ENCODE assay signal across 7 mouse cellular contexts in the genomic region with DNA sequence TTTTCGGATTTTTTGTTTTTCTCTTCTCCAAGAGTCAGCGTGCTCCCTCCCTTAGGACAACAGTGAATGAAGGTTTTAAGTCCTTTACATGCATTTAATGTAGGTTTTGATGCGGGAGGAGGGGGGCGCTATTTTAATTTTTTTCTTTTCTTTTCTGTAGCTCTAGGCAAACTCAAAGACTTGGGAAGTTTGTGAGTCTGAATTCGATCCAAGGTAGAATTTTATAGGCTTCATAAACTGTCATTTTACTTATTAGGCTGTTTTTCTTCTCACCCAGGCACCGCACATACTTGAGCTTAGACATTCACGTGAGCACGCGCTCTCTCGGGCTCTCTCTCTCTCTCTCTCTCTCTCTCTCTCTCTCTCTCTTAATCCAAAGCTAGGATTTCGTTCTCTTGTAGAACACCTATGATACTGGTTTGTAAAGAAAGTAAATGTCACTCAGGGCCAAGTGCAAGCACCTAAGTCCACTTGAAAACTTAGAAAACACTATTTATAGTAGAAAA. TPM values are rescaled to one million over a fixed set of nuclear protein-coding genes. Genes with fewer than 3 reads are reported as not detected.
DNase-seq lines count a peak whose midpoint lies in the region; ATAC-seq lines count a peak whose summit lies in the region.

No protein-coding gene starts in this region.

- WGBS in forebrain, embryonic 12.5 days, result 3% methylated on average over 11 of the region's 11 CpGs
- WGBS in liver, embryonic 13.5 days (ENCODE audit: insufficient replicate concordance), result 13% methylated on average over 11 of the region's 11 CpGs

- H3K4me3 ChIP-seq in forebrain, embryonic 12.5 days (replicated peaks), result peak overlapping the region; percentile 74
- peak overlapping the region; percentile 63 for H3K4me3 ChIP-seq in liver, embryonic 13.5 days (replicated peaks)

- peak; percentile 10 for DNase-seq in thymus, postnatal 14 days
- no peak for DNase-seq in thymus, adult 18-20 months
- DNase-seq in liver, embryonic 13.5 days, result no peak
- no peak for DNase-seq in right cerebral cortex, postnatal 4 days
- DNase-seq in urinary bladder, postnatal 14 days (ENCODE audit: low spot score), result no peak

- peak overlapping the region; percentile 84 for H3K4me2 ChIP-seq in forebrain, embryonic 12.5 days
- H3K4me2 ChIP-seq in liver, embryonic 13.5 days, result peak overlapping the region; percentile 75

- H3K9ac ChIP-seq in forebrain, embryonic 12.5 days, result peak overlapping the region; percentile 26; the same call in 1 of the 2 replicates
- H3K9ac ChIP-seq in liver, embryonic 13.5 days, result peak overlapping the region; percentile 74

- no peak overlapping the region for H3K27ac ChIP-seq in forebrain, embryonic 12.5 days
- no peak overlapping the region for H3K27ac ChIP-seq in liver, embryonic 13.5 days

- no peaks in the 10 kb centered on the region for H3K9me3 ChIP-seq in forebrain, embryonic 12.5 days
- no peaks in the 10 kb centered on the region for H3K9me3 ChIP-seq in liver, embryonic 13.5 days (replicated peaks)

- H3K27me3 ChIP-seq in forebrain, embryonic 12.5 days, result peaks cover 18% of the 10 kb centered on the region
- peaks cover 43% of the 10 kb centered on the region for H3K27me3 ChIP-seq in liver, embryonic 13.5 days

- no peaks in the 10 kb centered on the region for H3K36me3 ChIP-seq in forebrain, embryonic 12.5 days (replicated peaks)
- no peaks in the 10 kb centered on the region for H3K36me3 ChIP-seq in liver, embryonic 13.5 days

- peaks cover 24% of the 10 kb centered on the region for H3K4me1 ChIP-seq in forebrain, embryonic 12.5 days
- peaks cover 30% of the 10 kb centered on the region for H3K4me1 ChIP-seq in liver, embryonic 13.5 days (replicated peaks)

- no peak for ATAC-seq in forebrain, embryonic 12.5 days (ENCODE audit: low FRiP score)
- ATAC-seq in liver, embryonic 13.5 days (ENCODE audit: low read depth), result no peak
- no peak for ATAC-seq in frontal cortex, adult (ENCODE audit: low TSS enrichment)

RNA-seq across cellular contexts. Expression of a gene that starts 2.0 kb away (rescaled TPM):
- 0.97 and 1.5 TPM in 2 replicates for polyA plus RNA-seq in forebrain, embryonic 12.5 days (2016; fragmentation: Nextera tagmentation; extraction: Ambion mirVana)
- polyA plus RNA-seq in liver, embryonic 13.5 days (2015; fragmentation: Nextera tagmentation; extraction: Ambion mirVana), result 0.35 and 0.63 TPM in 2 replicates

RNA-seq across cellular contexts. Expression of a gene that starts 51.8 kb away (rescaled TPM):
- polyA plus RNA-seq in forebrain, embryonic 12.5 days (2016; fragmentation: Nextera tagmentation; extraction: Ambion mirVana), result 63.0 and 64.4 TPM in 2 replicates
- 20.6 and 25.4 TPM in 2 replicates for polyA plus RNA-seq in liver, embryonic 13.5 days (2015; fragmentation: Nextera tagmentation; extraction: Ambion mirVana)
